Mouse (Mus musculus): ENCODE data around the gene Gdf2.

DNA sequence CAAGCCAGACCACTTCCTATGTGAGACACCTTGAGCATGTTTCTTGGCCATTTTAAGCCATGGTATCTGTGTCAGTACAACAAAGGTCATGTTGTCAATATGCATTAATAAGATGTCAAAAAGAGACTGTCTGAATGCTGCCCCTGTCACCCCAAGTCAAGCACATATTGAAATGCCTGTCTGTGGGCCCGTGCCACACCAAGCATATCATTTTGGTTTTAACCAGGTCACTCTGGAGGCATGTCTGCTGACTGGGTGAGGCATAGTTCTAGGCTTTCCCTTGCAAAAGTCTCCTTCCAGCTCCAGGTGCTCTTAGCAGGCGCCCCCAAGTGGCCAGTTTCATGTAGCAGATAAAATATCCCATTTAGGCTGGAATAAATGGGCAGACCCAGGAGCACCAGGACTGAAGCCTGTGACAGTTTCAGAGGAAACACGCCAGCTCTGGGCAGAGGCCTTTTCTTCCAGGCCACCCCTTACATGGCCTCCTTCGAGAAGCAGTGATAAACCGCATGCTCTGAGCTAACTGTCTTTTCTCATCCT lies 7.0 kb upstream of the Gdf2 start:
- TF ChIP-seq CEBPB (IDR thresholded peaks at IDR 0.05; ENCODE audit: insufficient read depth, poor library complexity, severe bottlenecking): no peak
- TF ChIP-seq POLR2A (IDR thresholded peaks at IDR 0.05; ENCODE audit: insufficient read length, low read depth): no peak
- TF ChIP-seq MAX (IDR thresholded peaks at IDR 0.05; ENCODE audit: low read depth): no peak
- no peak for TF ChIP-seq MYOG (IDR thresholded peaks at IDR 0.05; ENCODE audit: control insufficient read depth in 1 of 3, insufficient read depth in 1 of 3, insufficient read length in 2 of 3, low read depth in 2 of 3)
- TF ChIP-seq POLR2AphosphoS2 (IDR thresholded peaks at IDR 0.05; ENCODE audit: insufficient read length, low read depth): no peak
- no peak for TF ChIP-seq SRF (IDR thresholded peaks at IDR 0.05; ENCODE audit: control insufficient read depth, insufficient read length, low read depth)
- TF ChIP-seq USF1 (IDR thresholded peaks at IDR 0.05; ENCODE audit: low read depth): no peak

All from myocyte (in vitro differentiated cells).